Mouse (Mus musculus) macrophage (primary cell): ENCODE measurements around the gene Shc3. TPM values are rescaled to one million over a fixed set of nuclear protein-coding genes. Genes with fewer than 3 reads are reported as not detected.

Experiments used
- H3K27ac ChIP-seq: fragments of 350-480 bp; formaldehyde crosslinking; 2 replicates; pipeline ENCODE4 v1.9.0; 2021
- H3K36me3 ChIP-seq: fragments of 350-480 bp; formaldehyde crosslinking; 2 replicates; pipeline ENCODE4 v1.9.0; 2021; ENCODE audit errors: inconsistent target
- H3K4me3 ChIP-seq: fragments of 350-480 bp; formaldehyde crosslinking; 2 replicates; pipeline ENCODE4 v1.9.0; 2021; ENCODE audit errors: inconsistent target
- H3K79me2 ChIP-seq: fragments of 350-480 bp; formaldehyde crosslinking; 2 replicates; pipeline ENCODE4 v1.9.0; 2021; ENCODE audit errors: inconsistent target
- WGBS: methylation state at CpG from one replicate; pipeline ENCODE4 v1.1.7; 2026; ENCODE audit warnings: inconsistent platforms; ENCODE audit not compliant: missing documents; 5-methylcytosine and 5-hydroxymethylcytosine counted together
- polyA plus RNA-seq: library from polyadenylated mRNA; stranded (reverse); fragments of 250-400 nt; gene quantifications from 3 replicates; pipeline ENCODE4 v1.2.4, GENCODE M21; 2018; ENCODE audit warnings: inconsistent platforms

Shc3 gene
- polyA plus RNA-seq, 1 experiment from 2014 or later: not detected

DNA sequence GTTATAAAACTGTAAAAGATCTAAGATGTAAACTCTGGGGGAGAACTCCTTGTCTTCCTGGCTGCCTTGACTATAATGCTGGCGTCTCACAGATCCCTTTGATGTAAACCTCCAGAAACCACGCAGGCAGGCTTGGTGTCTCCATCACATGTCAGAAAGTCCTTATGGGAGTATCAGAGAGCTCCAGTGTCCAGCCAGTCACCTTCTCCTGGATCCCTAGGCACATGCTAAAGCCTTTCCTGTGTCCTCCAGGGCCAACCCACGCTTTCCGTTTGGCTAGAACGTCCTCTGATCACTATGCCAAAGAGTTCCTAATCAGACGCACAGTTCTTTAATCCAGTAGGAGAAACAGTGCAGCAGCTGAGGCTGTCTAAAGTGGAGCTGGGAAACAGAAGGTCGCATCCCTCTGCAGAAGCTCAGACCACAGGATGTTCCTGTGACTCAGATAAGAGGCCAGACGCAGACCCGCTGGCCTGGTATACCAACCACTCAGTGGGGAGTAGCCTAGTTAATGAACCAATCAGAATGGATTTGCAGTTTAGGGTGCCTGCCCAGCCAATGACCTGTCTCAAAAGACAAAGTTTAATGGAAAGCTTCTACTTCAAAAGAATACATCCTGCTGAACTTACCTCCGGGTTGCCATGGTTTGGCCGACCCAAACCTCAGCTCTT lies 88.7 kb downstream of the Shc3 start:
- Histone ChIP-seq H3K27ac (no peak overlapping the region), H3K79me2 (no peaks in the 10 kb centered on the region), H3K36me3 (no peaks in the 10 kb centered on the region), H3K4me3 (no peak overlapping the region)
- WGBS: 51% methylated on average over 11 of the region's 11 CpGs

GRCm38 (mm10) chr13:51479826-51480225 lies 89.4 kb downstream of the Shc3 start:
- Histone ChIP-seq H3K36me3 (no peaks in the 10 kb centered on the region), H3K79me2 (no peaks in the 10 kb centered on the region), H3K27ac (no peak overlapping the region), H3K4me3 (no peak overlapping the region)
- 91% methylated on average over 11 of the region's 11 CpGs for WGBS

- Histone ChIP-seq H3K36me3 (no peaks in the 10 kb centered on the region), H3K79me2 (no peaks in the 10 kb centered on the region), H3K4me3 (no peak overlapping the region), H3K27ac (no peak overlapping the region)
- WGBS: 91% methylated on average over 10 of the region's 10 CpGs
Measured at GRCm38 (mm10) chr13:51476991-51477390, 92.2 kb downstream of the Shc3 start.

- no peak overlapping the region for H3K27ac ChIP-seq
- no peaks in the 10 kb centered on the region for H3K79me2 ChIP-seq
- no peaks in the 10 kb centered on the region for H3K36me3 ChIP-seq
- no peak overlapping the region for H3K4me3 ChIP-seq
- 72% methylated on average over 17 of the region's 17 CpGs for WGBS
Measured at GRCm38 (mm10) chr13:51468697-51469250, 100.4 kb downstream of the Shc3 start.

GRCm38 (mm10) chr13:51466117-51466841 lies 102.9 kb downstream of the Shc3 start:
- Histone ChIP-seq H3K79me2 (no peaks in the 10 kb centered on the region), H3K4me3 (no peak overlapping the region), H3K27ac (no peak overlapping the region), H3K36me3 (no peaks in the 10 kb centered on the region)
- 89% methylated on average over 14 of the region's 14 CpGs for WGBS

DNA sequence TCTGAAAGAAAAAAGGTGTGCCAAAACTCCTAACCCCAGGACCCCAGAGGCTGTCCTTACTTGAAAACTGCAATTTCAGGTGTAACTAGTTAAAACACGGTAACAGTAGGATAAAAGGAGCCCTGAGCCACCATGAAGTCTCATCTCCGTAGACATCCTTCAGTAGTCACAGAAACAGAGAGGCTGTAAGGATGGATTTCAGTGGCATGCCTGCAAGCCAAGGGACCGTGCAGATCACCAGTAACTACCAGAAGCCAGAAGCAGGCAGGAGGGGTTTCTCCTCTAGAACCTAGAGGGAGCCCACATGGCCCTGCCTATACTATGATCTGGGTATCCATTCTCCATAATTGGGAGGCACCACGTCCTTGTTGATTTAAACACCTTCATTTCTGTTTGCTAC lies 104.9 kb downstream of the Shc3 start:
- WGBS: 88% methylated on average over 4 of the region's 4 CpGs
- Histone ChIP-seq H3K79me2 (no peaks in the 10 kb centered on the region), H3K36me3 (no peaks in the 10 kb centered on the region), H3K27ac (no peak overlapping the region), H3K4me3 (no peak overlapping the region)

- Histone ChIP-seq H3K4me3 (no peak overlapping the region), H3K36me3 (no peaks in the 10 kb centered on the region), H3K79me2 (no peaks in the 10 kb centered on the region), H3K27ac (no peak overlapping the region)
- WGBS: 66% methylated on average over 4 of the region's 4 CpGs
Measured at GRCm38 (mm10) chr13:51456190-51456878, 112.9 kb downstream of the Shc3 start.

DNA sequence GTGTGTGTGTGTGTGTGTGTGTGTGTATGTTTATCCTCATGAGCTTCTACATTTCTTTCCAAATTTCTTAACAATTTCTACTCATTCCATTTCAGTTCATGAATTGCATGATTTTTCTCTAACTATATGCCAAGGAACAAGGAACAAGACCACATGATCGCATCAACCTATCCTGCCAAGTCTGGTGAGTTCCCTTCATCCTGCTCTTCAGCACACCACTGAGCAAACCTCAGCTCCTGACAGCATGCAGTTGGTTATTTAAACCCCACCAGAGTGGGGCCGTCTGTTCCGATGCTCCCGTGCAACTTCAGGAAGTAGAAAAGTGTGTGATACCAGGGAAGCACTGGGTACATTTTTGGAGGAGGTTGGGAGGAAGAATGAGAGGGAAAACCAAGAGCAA lies 122.7 kb downstream of the Shc3 start:
- Histone ChIP-seq H3K4me3 (no peak overlapping the region), H3K27ac (no peak overlapping the region), H3K36me3 (no peaks in the 10 kb centered on the region), H3K79me2 (no peaks in the 10 kb centered on the region)
- 53% methylated on average over 4 of the region's 4 CpGs for WGBS

DNA sequence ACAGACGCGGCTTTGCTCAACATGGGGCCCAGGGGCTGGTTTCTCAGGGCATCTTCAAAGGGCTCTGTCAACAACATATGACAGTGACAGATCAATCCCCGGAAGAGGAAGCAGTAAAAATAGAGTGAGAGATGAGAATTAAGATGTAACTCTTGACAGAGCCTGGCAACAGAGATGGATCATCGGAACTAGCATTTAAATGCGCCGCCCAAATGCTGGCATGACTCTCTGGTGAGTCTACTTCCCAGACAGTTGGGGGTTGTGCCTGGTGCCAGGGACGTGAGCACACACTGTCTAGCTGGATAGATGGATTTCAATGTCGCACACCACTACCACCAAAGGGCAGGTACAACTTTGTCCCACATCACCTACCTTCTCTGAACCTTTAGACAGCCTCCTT lies 126.3 kb downstream of the Shc3 start:
- Histone ChIP-seq H3K36me3 (no peaks in the 10 kb centered on the region), H3K79me2 (no peaks in the 10 kb centered on the region), H3K4me3 (no peak overlapping the region), H3K27ac (no peak overlapping the region)
- WGBS: 94% methylated on average over 8 of the region's 8 CpGs

DNA sequence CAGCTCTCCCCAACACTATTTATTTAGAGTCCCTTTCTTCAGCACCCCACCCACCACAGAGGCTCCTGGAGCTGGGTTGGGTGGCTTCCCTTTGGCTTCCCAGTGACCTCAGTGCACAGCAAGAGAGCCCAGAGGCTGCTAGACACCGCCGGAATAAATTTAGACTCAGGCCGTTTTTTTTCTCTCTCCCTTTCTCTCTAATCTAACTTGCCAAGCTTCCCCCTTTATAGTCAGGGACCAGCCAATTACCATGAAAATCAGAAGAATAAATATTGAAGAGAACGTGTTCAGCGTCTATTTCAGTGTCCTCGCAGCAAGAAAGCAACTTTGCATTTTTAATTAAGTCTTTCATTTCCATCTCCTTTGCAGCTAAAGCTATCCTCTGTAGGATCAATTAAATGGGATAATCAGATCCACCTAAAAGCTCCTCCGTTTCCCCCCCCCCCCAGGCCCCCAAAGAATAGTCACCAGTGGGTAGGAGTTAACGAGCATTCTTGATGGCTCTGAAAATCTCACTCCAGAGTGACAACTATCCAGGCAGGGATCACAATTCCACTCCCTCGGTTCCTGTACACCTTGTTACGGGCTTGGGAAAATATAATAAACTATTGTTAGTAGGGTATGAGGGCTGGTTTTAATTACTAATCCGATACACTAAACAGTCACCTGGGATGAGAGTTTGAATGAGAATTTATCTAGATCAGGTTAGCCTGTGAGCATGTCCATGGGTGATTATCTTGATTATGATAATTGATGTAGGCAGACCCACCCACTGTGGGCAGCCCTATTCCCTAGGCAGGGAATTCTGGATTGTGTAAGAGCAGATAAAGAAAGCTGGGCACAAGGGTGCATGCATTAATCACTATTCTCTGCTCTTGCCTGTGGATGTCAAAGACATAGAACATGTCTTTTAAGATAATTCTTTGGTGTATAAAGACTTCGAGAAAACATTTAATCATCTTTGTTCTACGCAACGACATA lies 131.8 kb downstream of the Shc3 start:
- WGBS: 89% methylated on average over 14 of the region's 14 CpGs
- Histone ChIP-seq H3K4me3 (no peak overlapping the region), H3K36me3 (no peaks in the 10 kb centered on the region), H3K27ac (no peak overlapping the region), H3K79me2 (no peaks in the 10 kb centered on the region)

GRCm38 (mm10) chr13:51435146-51435545 lies 134.1 kb downstream of the Shc3 start:
- H3K27ac ChIP-seq: no peak overlapping the region
- no peaks in the 10 kb centered on the region for H3K36me3 ChIP-seq
- no peaks in the 10 kb centered on the region for H3K79me2 ChIP-seq
- no peak overlapping the region for H3K4me3 ChIP-seq
- WGBS: 53% methylated on average over 2 of the region's 2 CpGs

GRCm38 (mm10) chr13:51434460-51434859 lies 134.8 kb downstream of the Shc3 start:
- WGBS: 66% methylated on average over 2 of the region's 2 CpGs
- no peaks in the 10 kb centered on the region for H3K36me3 ChIP-seq
- H3K79me2 ChIP-seq: no peaks in the 10 kb centered on the region
- no peak overlapping the region for H3K27ac ChIP-seq
- H3K4me3 ChIP-seq: no peak overlapping the region

GRCm38 (mm10) chr13:51433371-51433770 lies 135.8 kb downstream of the Shc3 start:
- H3K27ac ChIP-seq: no peak overlapping the region
- H3K36me3 ChIP-seq: no peaks in the 10 kb centered on the region
- H3K4me3 ChIP-seq: no peak overlapping the region
- no peaks in the 10 kb centered on the region for H3K79me2 ChIP-seq
- WGBS: 28% methylated on average over 3 of the region's 3 CpGs
